Mouse (Mus musculus) kidney, adult 2 months (tissue): Measurements from ENCODE around the gene Grn. TPM values are rescaled to one million over a fixed set of nuclear protein-coding genes. Genes with fewer than 3 reads are reported as not detected.

Experiments used
- DNase-seq: peaks from one replicate; pipeline ENCODE4 v3.0.0; 2021
- H3K27ac ChIP-seq: fragments of 200-500 bp; 2 replicates; pipeline ENCODE4 v1.5.1; 2012; ENCODE audit warnings: low read depth, low read length, control low read depth, inconsistent platforms; ENCODE audit not compliant: insufficient read depth
- H3K27me3 ChIP-seq: fragments of 200-500 bp; replicated peaks from 2 replicates; pipeline ENCODE4 v1.6.1; 2012; ENCODE audit warnings: mild to moderate bottlenecking, moderate library complexity, low read length, inconsistent platforms; ENCODE audit not compliant: control insufficient read depth, insufficient read depth
- H3K36me3 ChIP-seq: fragments of 200-500 bp; 2 replicates; pipeline ENCODE4 v1.6.1; 2012; ENCODE audit warnings: mild to moderate bottlenecking, moderate library complexity, low read length, inconsistent platforms; ENCODE audit not compliant: control insufficient read depth, insufficient read depth
- H3K4me1 ChIP-seq: fragments of 200-500 bp; 2 replicates; pipeline ENCODE4 v1.6.1; 2011; ENCODE audit warnings: low read length; ENCODE audit not compliant: control insufficient read depth, insufficient read depth
- H3K4me3 ChIP-seq: fragments of 200-500 bp; 2 replicates; pipeline ENCODE4 v1.5.1; 2011; ENCODE audit warnings: mild to moderate bottlenecking, low read depth, low read length, control low read depth; ENCODE audit not compliant: insufficient read depth
- CTCF ChIP-seq: fragments of 200-500 bp; conservative IDR thresholded peaks from 2 replicates; pipeline ENCODE4 v1.5.1; 2011; ENCODE audit warnings: low read depth, mild to moderate bottlenecking, control low read depth, low read length, moderate library complexity, mixed read lengths; ENCODE audit not compliant: insufficient read depth, insufficient read length
- POLR2A ChIP-seq: fragments of 200-500 bp; IDR thresholded peaks from one replicate; pipeline ENCODE4 v1.6.1; 2011; ENCODE audit warnings: low read depth, low read length, control low read depth
- WGBS: fragments of 180-500 bp; shearing (Covaris S2); methylation state at CpG from one replicate; pipeline ENCODE4 v1.1.7; 2018; 5-methylcytosine and 5-hydroxymethylcytosine counted together
- polyA plus RNA-seq: library from polyadenylated mRNA; depleted of rRNA; stranded (reverse); fragments of >200 nt; gene quantifications from 2 replicates; pipeline ENCODE4 v1.2.3, GENCODE M21; 2012

Gene Grn
- polyA plus RNA-seq, 1 experiment, result 195 TPM

DNA sequence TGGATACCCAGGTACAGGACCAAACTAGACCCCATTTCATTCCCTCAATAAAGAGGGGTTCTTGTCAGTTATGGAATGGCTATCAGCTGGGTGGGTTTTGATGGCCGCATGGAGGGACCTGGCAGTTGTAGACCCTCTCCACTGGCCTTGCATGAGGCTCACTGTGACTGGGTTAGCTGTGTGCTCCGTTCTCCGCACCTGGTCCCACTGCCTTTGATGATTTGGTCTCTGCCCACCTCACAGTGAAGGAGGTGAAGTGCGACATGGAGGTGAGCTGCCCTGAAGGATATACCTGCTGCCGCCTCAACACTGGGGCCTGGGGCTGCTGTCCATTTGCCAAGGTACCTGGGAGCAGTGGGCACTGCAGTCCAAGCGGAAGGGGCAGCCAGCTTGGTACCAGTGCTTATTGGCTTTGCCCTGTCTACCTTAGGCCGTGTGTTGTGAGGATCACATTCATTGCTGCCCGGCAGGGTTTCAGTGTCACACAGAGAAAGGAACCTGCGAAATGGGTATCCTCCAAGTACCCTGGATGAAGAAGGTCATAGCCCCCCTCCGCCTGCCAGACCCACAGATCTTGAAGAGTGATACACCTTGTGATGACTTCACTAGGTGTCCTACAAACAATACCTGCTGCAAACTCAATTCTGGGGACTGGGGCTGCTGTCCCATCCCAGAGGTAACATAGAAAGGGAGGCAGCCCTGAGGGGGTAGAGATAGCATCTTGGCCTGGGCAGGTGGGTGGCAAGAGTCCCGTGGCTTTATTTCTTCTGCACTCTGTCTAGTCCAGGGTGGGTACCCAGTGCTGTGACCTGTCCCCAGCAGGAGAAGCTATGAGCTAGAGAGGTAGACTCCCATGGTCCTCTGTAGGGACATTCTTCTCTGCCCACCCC is 4.9 kb downstream of the Grn start:
- H3K27ac ChIP-seq, result no peak overlapping the region
- H3K4me1 ChIP-seq, result peaks cover 10% of the 10 kb centered on the region; the same call in 1 of the 2 replicates
- no peak for TF ChIP-seq CTCF
- TF ChIP-seq POLR2A, result no peak
- no peak overlapping the region for H3K4me3 ChIP-seq
- H3K27me3 ChIP-seq, result no peaks in the 10 kb centered on the region
- H3K36me3 ChIP-seq, result no peaks in the 10 kb centered on the region; the same call in 1 of the 2 replicates
- 89% methylated on average over 11 of the region's 11 CpGs for WGBS
- no peak for DNase-seq

DNA sequence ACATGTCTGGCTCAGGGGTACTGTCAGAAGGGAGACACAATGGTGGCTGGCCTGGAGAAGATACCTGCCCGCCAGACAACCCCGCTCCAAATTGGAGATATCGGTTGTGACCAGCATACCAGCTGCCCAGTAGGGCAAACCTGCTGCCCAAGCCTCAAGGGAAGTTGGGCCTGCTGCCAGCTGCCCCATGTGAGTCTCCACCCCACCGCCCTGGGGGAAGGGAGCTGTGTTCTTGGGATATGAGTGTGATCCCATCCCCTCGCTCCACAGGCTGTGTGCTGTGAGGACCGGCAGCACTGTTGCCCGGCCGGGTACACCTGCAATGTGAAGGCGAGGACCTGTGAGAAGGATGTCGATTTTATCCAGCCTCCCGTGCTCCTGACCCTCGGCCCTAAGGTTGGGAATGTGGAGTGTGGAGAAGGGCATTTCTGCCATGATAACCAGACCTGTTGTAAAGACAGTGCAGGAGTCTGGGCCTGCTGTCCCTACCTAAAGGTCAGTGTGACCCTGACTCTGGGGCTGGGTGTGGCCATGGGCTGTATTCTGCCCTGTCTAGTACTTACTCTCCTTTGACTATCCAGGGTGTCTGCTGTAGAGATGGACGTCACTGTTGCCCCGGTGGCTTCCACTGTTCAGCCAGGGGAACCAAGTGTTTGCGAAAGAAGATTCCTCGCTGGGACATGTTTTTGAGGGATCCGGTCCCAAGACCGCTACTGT is 5.8 kb downstream of the Grn start:
- 79% methylated on average over 18 of the region's 18 CpGs for WGBS
- Histone ChIP-seq H3K4me1 (peaks cover 10% of the 10 kb centered on the region; the same call in 1 of the 2 replicates), H3K4me3 (no peak overlapping the region), H3K27me3 (no peaks in the 10 kb centered on the region), H3K36me3 (no peaks in the 10 kb centered on the region; the same call in 1 of the 2 replicates), H3K27ac (no peak overlapping the region)
- peak; percentile 56 for DNase-seq
- TF ChIP-seq CTCF (no peak), POLR2A (no peak)

DNA sequence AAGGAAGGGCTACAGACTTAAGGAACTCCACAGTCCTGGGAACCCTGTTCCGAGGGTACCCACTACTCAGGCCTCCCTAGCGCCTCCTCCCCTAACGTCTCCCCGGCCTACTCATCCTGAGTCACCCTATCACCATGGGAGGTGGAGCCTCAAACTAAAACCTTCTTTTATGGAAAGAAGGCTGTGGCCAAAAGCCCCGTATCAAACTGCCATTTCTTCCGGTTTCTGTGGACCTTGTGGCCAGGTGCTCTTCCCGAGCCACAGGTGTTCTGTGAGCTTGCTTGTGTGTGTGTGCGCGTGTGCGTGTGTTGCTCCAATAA is 6.3 kb downstream of the Grn start:
- no peak overlapping the region for H3K4me3 ChIP-seq
- H3K4me1 ChIP-seq, result peaks cover 6% of the 10 kb centered on the region; the same call in 1 of the 2 replicates
- H3K27me3 ChIP-seq, result no peaks in the 10 kb centered on the region
- no peak for TF ChIP-seq POLR2A
- TF ChIP-seq CTCF, result no peak
- 81% methylated on average over 10 of the region's 10 CpGs for WGBS
- H3K27ac ChIP-seq, result no peak overlapping the region
- DNase-seq, result no peak
- no peaks in the 10 kb centered on the region; the same call in 1 of the 2 replicates for H3K36me3 ChIP-seq

DNA sequence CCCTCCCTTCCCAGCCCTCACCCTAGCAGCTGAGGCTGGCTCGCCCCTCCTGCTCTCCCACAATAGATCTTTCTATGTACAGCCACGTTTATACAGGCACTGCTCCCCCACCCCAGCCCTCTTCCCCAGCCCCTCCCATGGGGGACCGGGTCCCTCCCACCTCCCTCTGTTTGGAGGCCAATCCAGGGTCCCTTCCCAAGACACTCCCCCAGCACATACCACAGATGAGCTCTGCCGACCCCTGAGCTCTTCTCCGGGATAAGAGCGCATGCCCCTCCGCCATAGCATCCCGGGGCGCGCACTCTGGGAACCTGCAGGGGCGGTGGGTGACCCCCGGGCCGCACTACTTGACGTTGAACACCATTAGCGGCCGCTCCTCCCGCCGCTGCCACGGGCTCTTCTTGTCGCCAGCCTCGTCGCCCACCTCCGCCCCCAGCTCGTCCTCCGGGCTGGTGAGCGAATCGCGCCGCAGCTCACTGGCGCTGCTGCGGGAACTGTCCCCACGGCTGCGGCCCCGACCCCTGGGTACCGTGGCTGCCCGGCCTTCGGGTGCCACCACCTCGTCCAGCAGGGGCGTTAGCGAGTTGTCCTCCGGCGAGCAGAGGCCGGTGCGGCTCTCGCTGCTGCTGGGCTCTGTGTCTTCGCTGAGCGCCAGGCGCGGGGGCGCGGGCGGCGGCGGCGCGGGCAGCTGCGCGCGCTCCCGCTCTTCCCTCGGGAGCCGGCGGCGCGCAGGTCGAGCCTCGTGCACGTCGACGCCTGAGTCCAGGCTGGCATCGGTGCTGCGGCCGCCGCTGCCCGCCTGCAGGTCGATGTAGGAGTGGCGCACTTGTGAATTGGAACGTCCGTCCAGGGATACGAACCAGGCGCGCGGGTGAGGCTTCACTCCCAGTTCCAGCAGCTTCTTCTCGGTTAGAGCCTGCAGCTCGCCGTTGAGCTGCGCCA is 7.3 kb downstream of the Grn start:
- peaks cover 4% of the 10 kb centered on the region; the same call in 1 of the 2 replicates for H3K4me1 ChIP-seq
- H3K27me3 ChIP-seq, result no peaks in the 10 kb centered on the region
- H3K27ac ChIP-seq, result no peak overlapping the region
- TF ChIP-seq POLR2A, result no peak
- peak; percentile 40 for TF ChIP-seq CTCF
- H3K36me3 ChIP-seq, result no peaks in the 10 kb centered on the region; the same call in 1 of the 2 replicates
- peak overlapping the region; percentile 39 for H3K4me3 ChIP-seq
- 38% methylated on average over 87 of the region's 87 CpGs for WGBS
- peak; percentile 71 for DNase-seq

DNA sequence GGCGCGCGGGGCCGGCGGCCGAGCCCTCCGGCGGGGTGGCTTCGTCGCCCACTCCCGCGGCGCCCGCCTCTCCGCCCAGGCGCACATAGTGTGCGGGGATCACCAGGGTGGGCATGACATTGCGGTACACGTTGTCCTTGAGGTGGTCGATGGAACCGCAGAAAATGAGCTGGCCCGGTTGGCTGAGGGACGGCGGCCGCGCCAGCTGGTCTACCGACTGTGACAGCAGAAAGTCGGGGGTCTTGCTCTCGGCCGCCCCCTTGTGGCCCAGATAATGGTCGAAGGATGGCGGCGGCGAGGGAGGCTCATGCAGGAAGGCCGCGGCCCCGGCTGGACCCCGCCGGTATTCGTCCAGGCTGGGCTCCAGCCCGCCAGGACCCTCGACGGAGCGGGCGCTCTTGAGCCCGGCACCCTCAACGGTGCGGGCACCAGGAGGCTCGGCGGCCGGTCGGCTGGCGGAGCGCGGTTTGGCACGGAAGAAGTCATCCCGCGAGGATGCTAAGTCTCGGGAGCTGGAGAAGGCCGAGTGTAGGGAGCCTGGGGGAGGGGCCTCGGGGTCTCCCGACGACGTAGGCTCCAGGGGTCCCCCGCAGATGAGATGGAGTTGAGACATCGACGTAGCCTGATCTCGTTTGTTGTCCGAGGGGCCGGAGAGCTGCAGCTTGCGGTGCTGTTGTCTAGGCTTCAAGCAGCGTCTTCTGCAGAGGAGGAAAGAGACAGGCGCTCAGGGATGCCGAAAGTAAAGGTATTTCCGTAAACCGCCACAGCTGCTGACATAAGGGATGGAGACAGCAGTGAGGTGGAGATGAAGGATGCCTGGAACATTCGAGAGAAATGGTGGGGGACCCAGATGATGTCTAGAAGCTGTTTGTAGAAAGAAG is 8.3 kb downstream of the Grn start:
- Histone ChIP-seq H3K4me3 (peak overlapping the region; percentile 39), H3K4me1 (no peaks in the 10 kb centered on the region), H3K27ac (no peak overlapping the region), H3K27me3 (no peaks in the 10 kb centered on the region), H3K36me3 (no peaks in the 10 kb centered on the region; the same call in 1 of the 2 replicates)
- TF ChIP-seq POLR2A, result no peak
- peak; percentile 67 for TF ChIP-seq CTCF
- 32% methylated on average over 77 of the region's 77 CpGs for WGBS
- peak; percentile 71 for DNase-seq
